Mouse (Mus musculus): ENCODE data around the gene Olfr177.

GRCm38 (mm10) chr16:58874668-58875067 is at the start of gene Olfr177:
- TF ChIP-seq USF1 (IDR thresholded peaks at IDR 0.05; ENCODE audit: low read depth, low read length) (no peak), POLR2A (IDR thresholded peaks at IDR 0.05; ENCODE audit: low read depth, low read length) (no peak), SMC3 (IDR thresholded peaks at IDR 0.05; ENCODE audit: low read depth, low read length) (no peak), RAD21 (IDR thresholded peaks at IDR 0.05; ENCODE audit: low read depth, low read length) (no peak), IRF4 (IDR thresholded peaks at IDR 0.05; ENCODE audit: low read depth, low read length) (no peak), MAZ (IDR thresholded peaks at IDR 0.05; ENCODE audit: low read depth, low read length) (no peak), TCF12 (IDR thresholded peaks at IDR 0.05; ENCODE audit: low read depth, low read length) (no peak), MAFK (IDR thresholded peaks at IDR 0.05; ENCODE audit: insufficient replicate concordance, low read length) (no peak), MAX (IDR thresholded peaks at IDR 0.05; ENCODE audit: low read length) (no peak), CTCF (conservative IDR thresholded peaks at IDR 0.05 in 1 of 2, IDR thresholded peaks at IDR 0.05 in 1 of 2; ENCODE audit: low read depth in 2 of 2, low read length in 2 of 2) (no peak), ZC3H11A (IDR thresholded peaks at IDR 0.05; ENCODE audit: low read depth, low read length) (no peak), NRF1 (IDR thresholded peaks at IDR 0.05; ENCODE audit: low read depth, low read length) (no peak), ELF1 (IDR thresholded peaks at IDR 0.05; ENCODE audit: low read depth, low read length) (no peak), ZNF384 (IDR thresholded peaks at IDR 0.05; ENCODE audit: low read depth, low read length) (no peak)

Measured in CH12.LX (cell line).